Mouse (Mus musculus) forebrain, embryonic 13.5 days (tissue): ENCODE measurements around the gene Mcpt4. TPM values are rescaled to one million over a fixed set of nuclear protein-coding genes. Genes with fewer than 3 reads are reported as not detected.
A peak's percentile ranks its signal among the peaks of the same experiment; 100 is the strongest.
"Not testable (repeated sequence)": the region's sequence is repeated elsewhere in the genome, so short reads cannot be mapped to it uniquely, and the experiment has no call there.

Source experiments
- ATAC-seq: fragments of 200-750 bp; cut with Nextera tagmentation; 2 replicates; pipeline ENCODE4 v1.8.0; 2017
- H3K27ac ChIP-seq: fragments of 300-500 bp; sonication (generic); 2 replicates; pipeline ENCODE4 v1.5.1; 2015; ENCODE audit warnings: inconsistent platforms, mild to moderate bottlenecking, moderate library complexity
- H3K27me3 ChIP-seq: fragments of 300-500 bp; sonication (generic); 2 replicates; pipeline ENCODE4 v1.6.1; 2015; ENCODE audit warnings: mild to moderate bottlenecking, inconsistent platforms
- H3K36me3 ChIP-seq: fragments of 300-500 bp; sonication (generic); 2 replicates; pipeline ENCODE4 v1.6.1; 2015; ENCODE audit warnings: mild to moderate bottlenecking, inconsistent platforms; ENCODE audit not compliant: poor library complexity, severe bottlenecking
- H3K4me1 ChIP-seq: fragments of 300-500 bp; sonication (generic); 2 replicates; pipeline ENCODE4 v1.6.1; 2015; ENCODE audit warnings: inconsistent platforms
- H3K4me2 ChIP-seq: fragments of 300-500 bp; sonication (generic); 2 replicates; pipeline ENCODE4 v1.6.1; 2015; ENCODE audit warnings: inconsistent platforms, mild to moderate bottlenecking, moderate library complexity
- H3K4me3 ChIP-seq: fragments of 300-500 bp; sonication (generic); 2 replicates; pipeline ENCODE4 v1.5.1; 2015; ENCODE audit warnings: mild to moderate bottlenecking, inconsistent platforms
- H3K9ac ChIP-seq: fragments of 300-500 bp; sonication (generic); 2 replicates; pipeline ENCODE4 v1.6.1; 2015; ENCODE audit warnings: mild to moderate bottlenecking, inconsistent platforms
- H3K9me3 ChIP-seq: fragments of 300-500 bp; sonication (generic); replicated peaks from 2 replicates; pipeline ENCODE4 v1.6.1; 2016; ENCODE audit warnings: inconsistent platforms
- WGBS: fragments of 180-500 bp; shearing (Covaris S2); methylation state at CpG from one replicate; pipeline ENCODE4 v1.1.7; 2015; 5-methylcytosine and 5-hydroxymethylcytosine counted together
- polyA plus RNA-seq: library from polyadenylated mRNA; unstranded; fragments of >200 nt; fragmentation: Nextera tagmentation; extraction: Ambion mirVana; gene quantifications from 2 replicates; pipeline ENCODE4 v1.2.1, GENCODE M21; 2015

Gene Mcpt4
- not detected in 2 replicates for polyA plus RNA-seq

DNA sequence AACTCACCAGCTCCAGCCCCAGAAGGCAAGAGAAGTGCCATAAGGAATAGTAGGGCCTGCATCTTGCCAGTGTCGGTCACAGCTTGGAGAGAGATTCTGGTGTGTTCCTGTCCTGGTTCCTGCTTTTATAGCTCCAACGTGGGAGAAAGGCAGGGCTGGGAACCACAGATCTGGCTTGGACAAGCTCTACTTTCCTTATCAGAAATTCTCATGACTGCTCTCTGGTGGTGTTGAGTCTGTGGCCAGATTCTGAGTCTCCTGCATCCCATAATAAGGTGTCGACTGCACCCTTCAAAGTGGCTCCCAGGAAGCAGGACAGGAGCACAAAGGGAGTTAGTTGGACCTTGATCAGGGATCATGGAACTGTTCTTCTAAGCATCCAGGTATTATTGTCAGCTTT is at the start of gene Mcpt4:
Gene Mcpt4 (minus strand): TSS at position 101 of the 400 bp plus-strand sequence.
- H3K9ac ChIP-seq, H3K27ac ChIP-seq, H3K4me3 ChIP-seq, H3K27me3 ChIP-seq, H3K4me1 ChIP-seq, H3K4me2 ChIP-seq, H3K9me3 ChIP-seq, H3K36me3 ChIP-seq, ATAC-seq: not testable (repeated sequence)
- WGBS = 80% methylated on average over 3 of the region's 3 CpGs

GRCm38 (mm10) chr14:56105447-56106180 is 43.5 kb upstream of the Mcpt4 start:
- no peaks in the 10 kb centered on the region for H3K9me3 ChIP-seq
- no peak overlapping the region for H3K9ac ChIP-seq
- H3K4me2 ChIP-seq = no peak overlapping the region
- no peak for ATAC-seq
- no peaks in the 10 kb centered on the region for H3K36me3 ChIP-seq
- no peak overlapping the region for H3K27ac ChIP-seq
- no peak overlapping the region for H3K4me3 ChIP-seq
- no peaks in the 10 kb centered on the region for H3K4me1 ChIP-seq
- 86% methylated on average over 13 of the region's 13 CpGs for WGBS
- no peaks in the 10 kb centered on the region for H3K27me3 ChIP-seq

DNA sequence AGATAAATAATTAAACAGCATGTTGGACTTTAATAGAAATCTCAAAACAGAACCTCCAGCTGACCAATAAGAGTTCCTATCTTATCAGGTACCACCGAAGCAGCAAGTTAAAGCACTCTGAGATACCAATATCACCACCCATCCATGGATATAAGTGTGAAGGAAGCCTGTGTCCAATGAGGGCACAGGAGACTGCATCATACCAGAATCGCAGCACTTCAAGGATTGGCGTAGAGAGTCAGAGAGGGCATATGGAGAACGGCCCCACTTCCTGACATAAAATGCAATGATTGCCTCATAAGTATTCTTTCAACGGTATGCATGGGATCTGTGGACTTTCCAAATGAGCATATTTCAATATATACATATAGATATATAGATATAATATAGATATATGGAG is 42.9 kb upstream of the Mcpt4 start:
- no peak overlapping the region for H3K4me2 ChIP-seq
- no peaks in the 10 kb centered on the region for H3K27me3 ChIP-seq
- no peak for ATAC-seq
- 90% methylated on average over 5 of the region's 5 CpGs for WGBS
- no peak overlapping the region for H3K27ac ChIP-seq
- no peaks in the 10 kb centered on the region for H3K36me3 ChIP-seq
- no peak overlapping the region for H3K9ac ChIP-seq
- H3K4me1 ChIP-seq = no peaks in the 10 kb centered on the region
- no peaks in the 10 kb centered on the region for H3K9me3 ChIP-seq
- H3K4me3 ChIP-seq = no peak overlapping the region

GRCm38 (mm10) chr14:56103452-56103851 is 41.3 kb upstream of the Mcpt4 start:
- 50% methylated on average over 3 of the region's 3 CpGs for WGBS
- Histone ChIP-seq H3K9ac (no peak overlapping the region), H3K9me3 (no peaks in the 10 kb centered on the region), H3K27me3 (no peaks in the 10 kb centered on the region), H3K4me1 (no peaks in the 10 kb centered on the region), H3K36me3 (no peaks in the 10 kb centered on the region), H3K27ac (no peak overlapping the region), H3K4me3 (no peak overlapping the region), H3K4me2 (no peak overlapping the region)
- ATAC-seq = peak; percentile 51; the same call in 1 of the 2 replicates

GRCm38 (mm10) chr14:56102386-56102785 is 40.3 kb upstream of the Mcpt4 start, which contains the start of gene Ctsg:
Ctsg (minus strand) TSS chr14:56102574.
- no peak within 1 kb of the TSS for H3K4me2 ChIP-seq
- WGBS = 82% methylated on average over 10 of the region's 10 CpGs
- no peaks in the 10 kb centered on the region for H3K36me3 ChIP-seq
- H3K4me3 ChIP-seq = no peak within 1 kb of the TSS
- H3K27me3 ChIP-seq = no peaks in the 10 kb centered on the region
- H3K4me1 ChIP-seq = no peaks in the 10 kb centered on the region
- H3K27ac ChIP-seq = no peak within 1 kb of the TSS
- ATAC-seq = no peak
- H3K9ac ChIP-seq = no peak within 1 kb of the TSS
- H3K9me3 ChIP-seq = no peaks in the 10 kb centered on the region

- no peak overlapping the region for H3K27ac ChIP-seq
- no peak for ATAC-seq
- H3K9me3 ChIP-seq = no peaks in the 10 kb centered on the region
- no peaks in the 10 kb centered on the region for H3K4me1 ChIP-seq
- 85% methylated on average over 4 of the region's 4 CpGs for WGBS
- H3K9ac ChIP-seq = no peak overlapping the region
- no peak overlapping the region for H3K4me3 ChIP-seq
- no peak overlapping the region for H3K4me2 ChIP-seq
- H3K36me3 ChIP-seq = no peaks in the 10 kb centered on the region
- H3K27me3 ChIP-seq = no peaks in the 10 kb centered on the region
Measured at GRCm38 (mm10) chr14:56098940-56099339, 36.8 kb upstream of the Mcpt4 start.

DNA sequence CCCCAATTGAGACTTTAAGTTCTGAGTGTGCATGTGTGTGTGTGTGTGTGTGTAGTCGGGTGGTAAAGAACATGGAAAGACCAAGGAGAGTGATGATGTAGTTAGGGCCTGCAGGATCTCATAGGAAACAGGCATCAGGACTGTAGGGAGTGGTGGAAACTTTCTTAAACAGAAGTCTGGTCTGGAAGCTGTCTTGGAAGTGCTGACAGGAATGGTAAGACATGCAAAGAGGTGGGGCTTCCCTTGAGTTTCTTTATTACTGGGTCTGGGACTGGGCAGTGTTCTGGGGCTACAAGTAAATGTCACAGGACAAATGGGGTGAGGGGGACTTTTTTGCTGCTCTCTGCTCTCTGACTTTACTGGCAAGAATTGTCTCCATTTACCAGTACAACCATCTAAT is 35.5 kb upstream of the Mcpt4 start:
- WGBS = 90% methylated on average over 1 of the region's 1 CpGs
- no peak for ATAC-seq
- Histone ChIP-seq H3K4me1 (no peaks in the 10 kb centered on the region), H3K27ac (no peak overlapping the region), H3K4me2 (no peak overlapping the region), H3K9ac (no peak overlapping the region), H3K27me3 (no peaks in the 10 kb centered on the region), H3K36me3 (no peaks in the 10 kb centered on the region), H3K9me3 (no peaks in the 10 kb centered on the region), H3K4me3 (no peak overlapping the region)

DNA sequence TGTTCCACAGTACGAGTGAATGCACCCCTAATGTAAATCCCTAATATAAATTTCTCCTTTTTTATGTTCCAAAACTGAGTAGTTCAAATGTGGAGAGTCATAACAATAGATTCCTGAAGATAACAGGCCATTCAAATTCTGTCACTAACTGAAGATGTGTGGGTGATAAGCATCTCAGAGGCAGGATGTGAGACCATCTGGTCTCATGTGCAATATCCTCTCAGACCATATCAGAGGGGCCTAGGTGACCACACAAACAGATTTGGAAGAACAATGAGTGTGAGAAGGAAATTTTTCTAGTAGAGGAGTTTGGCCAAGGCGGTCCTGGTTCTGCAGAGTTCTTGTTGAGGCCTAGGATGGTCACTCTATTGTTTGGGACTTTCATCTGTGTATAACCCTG is 31.2 kb upstream of the Mcpt4 start:
- no peak overlapping the region for H3K27ac ChIP-seq
- no peaks in the 10 kb centered on the region for H3K27me3 ChIP-seq
- no peak overlapping the region for H3K4me2 ChIP-seq
- no peaks in the 10 kb centered on the region for H3K36me3 ChIP-seq
- no peak for ATAC-seq
- H3K9ac ChIP-seq = no peak overlapping the region
- H3K9me3 ChIP-seq = no peaks in the 10 kb centered on the region
- no peaks in the 10 kb centered on the region for H3K4me1 ChIP-seq
- no peak overlapping the region for H3K4me3 ChIP-seq
- 72% methylated on average over 2 of the region's 2 CpGs for WGBS

DNA sequence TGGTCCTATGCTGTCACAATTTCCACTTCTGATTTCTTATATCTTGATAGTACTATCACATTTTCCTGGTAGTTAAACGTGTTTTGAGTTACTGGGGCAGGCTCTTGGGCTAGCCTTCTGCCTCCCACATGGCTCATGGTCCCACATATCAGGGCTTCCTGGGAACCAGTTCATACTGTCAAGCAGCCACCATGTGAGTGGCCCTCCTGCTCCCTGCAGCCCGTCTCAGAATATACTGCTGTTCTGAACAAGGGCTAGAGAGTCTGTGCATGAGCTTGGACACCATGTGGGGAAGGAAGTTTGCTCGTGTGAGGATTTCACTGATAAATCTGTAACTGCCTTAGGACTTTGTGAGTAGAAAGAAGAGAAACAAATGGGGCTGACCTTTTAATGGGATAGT is 24.6 kb upstream of the Mcpt4 start:
- Histone ChIP-seq H3K27me3 (no peaks in the 10 kb centered on the region), H3K4me2 (no peak overlapping the region), H3K9ac (no peak overlapping the region), H3K4me1 (no peaks in the 10 kb centered on the region), H3K4me3 (no peak overlapping the region), H3K27ac (no peak overlapping the region), H3K9me3 (no peaks in the 10 kb centered on the region), H3K36me3 (no peaks in the 10 kb centered on the region)
- WGBS = 77% methylated on average over 3 of the region's 3 CpGs
- ATAC-seq = no peak

DNA sequence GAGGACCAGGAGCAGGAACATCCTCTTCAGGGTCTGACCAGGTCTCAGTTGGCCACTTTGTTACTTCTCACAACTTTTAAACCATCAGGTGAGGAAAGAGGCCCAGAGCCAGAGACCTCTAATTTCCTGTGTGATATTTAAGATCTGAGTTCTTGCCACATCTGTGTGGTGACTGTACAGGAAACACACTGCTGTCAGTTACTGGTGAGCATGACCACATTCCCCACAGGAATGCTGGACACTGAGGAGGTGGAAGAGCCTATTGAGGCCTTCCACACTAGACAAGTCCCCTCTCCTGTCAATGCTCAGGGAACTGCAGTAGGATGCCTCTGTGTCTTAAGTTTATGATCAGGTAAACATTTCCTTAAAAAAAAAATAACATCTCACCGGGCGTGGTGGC is 23.1 kb upstream of the Mcpt4 start, which contains the start of gene Mcpt8:
Gene Mcpt8 (minus strand): TSS at position 107 of the 400 bp plus-strand sequence.
- Histone ChIP-seq H3K36me3 (no peaks in the 10 kb centered on the region), H3K9me3 (no peaks in the 10 kb centered on the region), H3K4me3 (no peak within 1 kb of the TSS), H3K9ac (no peak within 1 kb of the TSS), H3K27me3 (no peaks in the 10 kb centered on the region), H3K4me2 (no peak within 1 kb of the TSS), H3K4me1 (no peaks in the 10 kb centered on the region), H3K27ac (no peak within 1 kb of the TSS)
- 92% methylated on average over 2 of the region's 2 CpGs for WGBS
- ATAC-seq = no peak

GRCm38 (mm10) chr14:56082016-56082415 is 19.9 kb upstream of the Mcpt4 start:
- 71% methylated on average over 4 of the region's 4 CpGs for WGBS
- ATAC-seq = no peak
- Histone ChIP-seq H3K36me3 (no peaks in the 10 kb centered on the region), H3K27ac (no peak overlapping the region), H3K4me1 (no peaks in the 10 kb centered on the region), H3K9me3 (no peaks in the 10 kb centered on the region), H3K9ac (no peak overlapping the region), H3K4me3 (no peak overlapping the region), H3K27me3 (no peaks in the 10 kb centered on the region), H3K4me2 (no peak overlapping the region)

GRCm38 (mm10) chr14:56057722-56058121 is 4.4 kb downstream of the Mcpt4 start:
- H3K4me3 ChIP-seq = no peak overlapping the region
- H3K9ac ChIP-seq = no peak overlapping the region
- no peak for ATAC-seq
- WGBS = 92% methylated on average over 4 of the region's 4 CpGs
- no peak overlapping the region for H3K4me2 ChIP-seq
- H3K27me3 ChIP-seq = no peaks in the 10 kb centered on the region
- no peaks in the 10 kb centered on the region for H3K4me1 ChIP-seq
- H3K9me3 ChIP-seq = no peaks in the 10 kb centered on the region
- no peak overlapping the region for H3K27ac ChIP-seq
- H3K36me3 ChIP-seq = no peaks in the 10 kb centered on the region

DNA sequence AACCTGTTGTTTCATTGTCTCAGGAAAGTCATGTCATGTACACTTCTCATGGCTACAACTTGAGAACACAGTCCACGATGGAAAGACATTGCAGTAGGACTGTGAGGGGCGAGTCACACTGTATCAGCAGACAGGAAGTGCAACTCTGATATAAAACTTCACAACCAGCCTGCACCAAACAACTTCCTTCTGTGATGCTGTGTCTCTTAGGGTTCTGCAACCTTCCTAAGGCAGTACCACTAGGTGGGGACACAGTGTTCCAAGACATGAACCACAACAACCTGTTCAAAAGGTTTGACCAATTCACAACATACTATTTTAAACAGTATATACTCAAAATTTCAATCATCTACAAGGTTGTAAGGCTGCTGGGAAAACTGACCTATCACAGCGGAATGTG is 6.7 kb downstream of the Mcpt4 start:
- Histone ChIP-seq H3K4me3 (no peak overlapping the region), H3K27ac (no peak overlapping the region), H3K4me1 (no peaks in the 10 kb centered on the region), H3K9ac (no peak overlapping the region), H3K4me2 (no peak overlapping the region), H3K9me3 (no peaks in the 10 kb centered on the region), H3K36me3 (no peaks in the 10 kb centered on the region), H3K27me3 (no peaks in the 10 kb centered on the region)
- 88% methylated on average over 3 of the region's 3 CpGs for WGBS
- ATAC-seq = no peak
